Mouse (Mus musculus) forebrain, embryonic 11.5 days (tissue): Measurements from ENCODE around the gene Ezh1. TPM values are rescaled to one million over a fixed set of nuclear protein-coding genes. Genes with fewer than 3 reads are reported as not detected.

Experiments used
- ATAC-seq: fragments of 200-750 bp; cut with Nextera tagmentation; replicated peaks from 2 replicates; pipeline ENCODE4 v1.8.0; 2017; ENCODE audit warnings: moderate TSS enrichment; ENCODE audit not compliant: low FRiP score
- DNase-seq: peaks from one replicate; pipeline ENCODE4 v3.0.0-alpha.2; 2017; ENCODE audit warnings: low spot score
- H3K27ac ChIP-seq: fragments of 300-500 bp; sonication (generic); 2 replicates; pipeline ENCODE4 v1.5.1; 2014; ENCODE audit warnings: low read depth, low read length
- H3K27me3 ChIP-seq: fragments of 300-500 bp; sonication (generic); 2 replicates; pipeline ENCODE4 v1.6.1; 2014; ENCODE audit warnings: mild to moderate bottlenecking, low read length, mixed read lengths; ENCODE audit not compliant: control insufficient read depth, insufficient read depth
- H3K36me3 ChIP-seq: fragments of 300-500 bp; sonication (generic); 2 replicates; pipeline ENCODE4 v1.6.1; 2014; ENCODE audit warnings: mild to moderate bottlenecking, low read length, moderate library complexity, mixed read lengths; ENCODE audit not compliant: control insufficient read depth, insufficient read depth
- H3K4me1 ChIP-seq: fragments of 300-500 bp; sonication (generic); replicated peaks from 2 replicates; pipeline ENCODE4 v1.6.1; 2014; ENCODE audit warnings: low read length, mixed read lengths; ENCODE audit not compliant: control insufficient read depth, insufficient read depth
- H3K4me2 ChIP-seq: fragments of 300-500 bp; sonication (generic); 2 replicates; pipeline ENCODE4 v1.6.1; 2014; ENCODE audit warnings: low read depth, mild to moderate bottlenecking, low read length, moderate library complexity, mixed read lengths; ENCODE audit not compliant: severe bottlenecking
- H3K4me3 ChIP-seq: fragments of 300-500 bp; sonication (generic); 2 replicates; pipeline ENCODE4 v1.5.1; 2014; ENCODE audit warnings: low read depth, low read length
- H3K9ac ChIP-seq: fragments of 300-500 bp; sonication (generic); 2 replicates; pipeline ENCODE4 v1.6.1; 2014; ENCODE audit warnings: low read length
- H3K9me3 ChIP-seq: fragments of 300-500 bp; sonication (generic); 2 replicates; pipeline ENCODE4 v1.6.1; 2016; ENCODE audit warnings: low read length, mixed read lengths; ENCODE audit not compliant: control insufficient read depth
- WGBS: fragments of 180-500 bp; shearing (Covaris S2); extraction: QIAGEN DNeasy Blood & Tissue Kit; methylation state at CpG from one replicate; pipeline ENCODE4 v1.1.7; 2014; 5-methylcytosine and 5-hydroxymethylcytosine counted together
- polyA plus RNA-seq: library from polyadenylated mRNA; unstranded; fragments of >200 nt; fragmentation: Nextera tagmentation; extraction: Ambion mirVana; gene quantifications from 2 replicates; pipeline ENCODE4 v1.2.1, GENCODE M21; 2014

Ezh1 gene
- polyA plus RNA-seq, 1 experiment from 2014 or later = 12.8 TPM

DNA sequence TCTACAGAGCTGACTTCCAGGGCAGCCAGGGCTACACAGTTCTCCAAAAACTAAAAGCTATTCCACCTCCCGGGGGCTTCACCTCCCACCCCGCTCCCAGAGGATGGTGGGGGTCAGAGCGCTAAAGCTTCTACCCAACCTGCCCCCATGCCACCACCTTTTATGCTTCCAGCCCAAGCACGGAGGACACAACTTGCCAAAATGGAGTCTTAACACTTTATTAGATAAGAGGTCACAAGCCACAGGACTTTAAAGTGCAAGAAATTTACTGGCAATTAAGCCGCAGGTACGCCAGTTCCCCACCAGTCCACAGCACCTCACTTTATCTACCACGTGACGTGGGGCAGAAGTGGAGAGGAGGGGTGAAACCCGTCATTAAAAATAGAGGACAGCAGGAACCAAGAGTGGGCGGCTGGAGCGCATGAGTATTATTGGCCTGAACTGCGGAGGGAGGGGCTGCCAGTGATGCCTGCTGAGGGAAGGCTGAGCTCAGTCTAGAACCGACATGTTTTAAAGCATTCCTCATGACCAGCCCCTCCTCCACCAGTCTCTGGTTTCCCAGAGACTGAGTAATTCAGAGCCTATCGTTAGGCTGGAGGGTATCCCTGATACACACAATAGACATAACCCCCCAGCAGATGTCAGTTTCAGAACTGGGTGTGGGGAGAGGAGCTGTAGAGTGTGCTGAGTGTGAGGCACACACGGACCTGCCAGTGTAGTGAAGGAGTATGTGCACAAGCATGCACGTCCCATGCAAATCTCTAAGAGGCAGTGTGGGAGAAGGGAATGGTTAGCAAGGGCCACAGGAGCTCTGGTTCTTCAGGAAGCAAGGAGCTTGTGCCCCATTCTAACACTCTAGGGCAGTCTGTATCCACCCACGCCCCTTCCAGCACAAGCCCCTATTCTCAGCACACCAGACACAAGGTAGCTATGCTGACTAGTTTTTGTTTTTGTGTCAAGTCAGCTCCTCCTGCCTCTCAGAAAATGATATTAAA is 35.1 kb downstream of the Ezh1 start:
- no peak overlapping the region for H3K4me2 ChIP-seq
- no peak overlapping the region for H3K27ac ChIP-seq
- no peaks in the 10 kb centered on the region for H3K36me3 ChIP-seq
- no peak overlapping the region for H3K9ac ChIP-seq
- DNase-seq (no peak), ATAC-seq (no peak)
- H3K4me1 ChIP-seq = peaks cover 9% of the 10 kb centered on the region; the same call in 1 of the 2 replicates
- WGBS = 57% methylated on average over 17 of the region's 17 CpGs
- no peaks in the 10 kb centered on the region for H3K9me3 ChIP-seq
- H3K27me3 ChIP-seq = no peaks in the 10 kb centered on the region
- no peak overlapping the region for H3K4me3 ChIP-seq

DNA sequence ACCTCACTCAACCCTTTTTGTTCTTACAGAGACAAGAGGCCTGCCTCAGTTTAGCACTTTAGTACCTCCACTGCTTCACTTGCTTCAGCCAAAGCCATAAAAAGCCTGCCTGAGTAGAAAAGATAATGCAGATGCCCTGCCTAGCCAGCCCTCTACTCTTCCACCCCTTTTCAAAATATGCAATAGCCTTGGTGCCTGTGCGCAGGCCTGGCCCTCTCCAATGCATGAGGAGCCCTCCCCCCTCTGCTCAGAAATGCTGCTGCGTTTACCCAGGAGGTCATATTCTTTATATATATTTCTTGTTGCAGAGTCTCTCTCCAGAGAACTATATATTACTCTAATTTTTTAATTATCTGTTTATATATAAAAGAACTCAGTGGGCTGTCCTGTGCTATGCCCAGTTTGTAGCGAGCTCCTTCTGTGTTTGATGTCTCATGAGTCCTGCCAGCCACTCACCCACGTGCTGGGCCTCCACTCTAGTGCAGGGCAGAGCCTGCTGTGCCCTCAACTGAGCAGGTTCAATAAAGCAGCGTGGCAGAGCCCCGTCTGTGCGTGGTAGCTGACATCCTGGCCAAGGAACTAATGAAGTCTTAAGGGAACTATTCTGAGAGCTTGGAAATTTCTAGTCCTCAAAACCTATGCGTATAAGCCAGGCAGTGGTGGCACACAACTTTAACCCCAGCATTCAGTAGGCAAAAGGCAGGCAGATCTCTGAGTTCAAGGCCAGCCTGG is 35.9 kb downstream of the Ezh1 start:
- no peaks in the 10 kb centered on the region for H3K9me3 ChIP-seq
- no peak overlapping the region for H3K9ac ChIP-seq
- no peak overlapping the region for H3K4me2 ChIP-seq
- H3K27me3 ChIP-seq = no peaks in the 10 kb centered on the region
- H3K4me1 ChIP-seq = peaks cover 9% of the 10 kb centered on the region; the same call in 1 of the 2 replicates
- WGBS = 52% methylated on average over 8 of the region's 8 CpGs
- no peaks in the 10 kb centered on the region for H3K36me3 ChIP-seq
- ATAC-seq = no peak
- H3K27ac ChIP-seq = peak overlapping the region; percentile 14; the same call in 1 of the 2 replicates
- H3K4me3 ChIP-seq = no peak overlapping the region
- DNase-seq = no peak

DNA sequence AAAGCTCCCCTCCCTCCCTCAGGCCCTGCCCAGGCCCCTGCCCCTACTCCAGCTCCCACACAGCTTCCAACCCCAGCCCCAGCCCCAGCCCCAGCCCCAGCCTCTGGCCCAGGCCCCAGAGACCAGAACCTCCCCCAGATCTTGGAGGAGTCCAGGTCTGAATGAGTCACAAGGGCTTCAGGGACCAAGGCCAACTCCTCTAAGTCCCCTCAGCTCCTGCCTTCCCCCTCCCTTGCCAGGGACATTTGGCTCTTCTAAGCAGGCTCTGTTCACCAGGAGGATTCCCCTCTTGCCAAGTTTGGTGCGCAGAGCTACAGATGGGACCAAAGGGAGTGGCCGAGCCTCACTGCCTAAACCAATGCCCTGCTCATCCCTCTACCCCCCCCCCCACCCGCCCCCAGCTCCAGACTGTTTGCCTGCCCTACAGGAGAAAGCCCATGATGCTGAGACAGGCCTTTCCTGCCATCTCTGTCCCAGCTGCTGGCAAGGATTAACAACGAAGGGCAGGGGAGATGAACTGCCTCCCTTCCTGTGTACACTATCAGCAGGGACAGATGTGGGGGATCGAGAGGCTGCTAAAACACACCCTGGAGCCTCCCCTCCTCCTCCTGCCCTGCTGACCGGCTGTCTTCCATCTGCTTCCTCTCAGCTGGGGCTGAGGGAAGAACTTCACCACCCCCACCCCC is 36.6 kb downstream of the Ezh1 start:
- no peaks in the 10 kb centered on the region for H3K36me3 ChIP-seq
- H3K4me2 ChIP-seq = no peak overlapping the region
- H3K4me1 ChIP-seq = peaks cover 9% of the 10 kb centered on the region; the same call in 1 of the 2 replicates
- H3K27ac ChIP-seq = peak overlapping the region; percentile 14; the same call in 1 of the 2 replicates
- 21% methylated on average over 6 of the region's 6 CpGs for WGBS
- no peaks in the 10 kb centered on the region for H3K27me3 ChIP-seq
- H3K9ac ChIP-seq = no peak overlapping the region
- ATAC-seq (peak; percentile 39; the same call in 1 of the 2 replicates), DNase-seq (peak; percentile 68)
- no peaks in the 10 kb centered on the region for H3K9me3 ChIP-seq
- H3K4me3 ChIP-seq = no peak overlapping the region

DNA sequence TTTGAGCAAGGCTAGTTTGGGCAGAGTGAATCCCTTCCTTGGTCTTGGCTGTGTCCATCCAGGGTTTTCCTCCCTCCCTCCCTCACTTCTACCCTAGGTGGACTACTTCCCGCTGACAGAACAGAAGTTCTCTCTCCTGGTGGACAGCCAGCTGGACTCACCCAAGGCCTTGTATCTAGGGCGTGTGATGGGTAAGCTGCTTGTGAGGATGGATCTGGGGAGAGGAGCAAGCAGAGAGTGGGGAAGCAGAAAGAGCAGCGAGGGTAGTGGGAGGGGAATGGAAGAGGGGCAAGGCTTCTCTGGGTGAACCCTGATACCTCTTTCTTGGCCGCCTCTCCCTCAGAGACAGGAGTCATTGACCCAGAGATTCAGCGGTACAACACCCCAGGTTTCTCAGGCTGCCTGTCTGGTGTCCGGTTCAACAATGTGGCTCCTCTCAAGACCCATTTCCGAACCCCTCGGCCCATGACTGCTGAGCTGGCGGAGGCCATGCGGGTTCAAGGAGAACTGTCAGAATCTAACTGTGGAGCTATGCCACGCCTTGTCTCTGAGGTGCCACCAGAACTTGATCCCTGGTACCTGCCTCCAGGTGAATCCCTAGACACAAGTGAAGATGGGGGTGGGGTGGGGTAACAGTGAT is 38.0 kb downstream of the Ezh1 start:
- no peak for DNase-seq
- Histone ChIP-seq H3K36me3 (no peaks in the 10 kb centered on the region), H3K9ac (no peak overlapping the region), H3K27ac (no peak overlapping the region), H3K4me1 (peaks cover 9% of the 10 kb centered on the region; the same call in 1 of the 2 replicates), H3K27me3 (no peaks in the 10 kb centered on the region), H3K9me3 (no peaks in the 10 kb centered on the region), H3K4me2 (no peak overlapping the region), H3K4me3 (no peak overlapping the region)
- 89% methylated on average over 11 of the region's 11 CpGs for WGBS
- no peak for ATAC-seq

DNA sequence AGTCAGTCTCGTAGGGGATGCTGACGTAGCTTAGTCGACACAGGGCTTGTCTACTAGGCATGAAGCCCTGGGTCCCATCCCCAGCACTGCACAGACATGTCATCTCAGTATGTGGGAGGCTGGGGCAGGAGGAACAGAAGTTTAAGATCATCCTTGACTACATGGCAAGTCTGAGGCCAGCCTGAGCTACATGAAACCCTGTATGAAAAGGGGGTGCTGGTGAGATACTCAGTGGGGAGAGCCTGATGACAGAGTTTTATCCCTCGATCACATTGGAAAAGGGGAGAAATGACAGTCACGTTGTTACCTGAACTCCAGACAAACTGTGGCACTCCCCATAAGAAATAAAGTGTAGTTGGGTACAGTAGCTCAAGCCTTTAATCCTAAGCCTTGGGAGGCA is 38.7 kb downstream of the Ezh1 start:
- DNase-seq = no peak

DNA sequence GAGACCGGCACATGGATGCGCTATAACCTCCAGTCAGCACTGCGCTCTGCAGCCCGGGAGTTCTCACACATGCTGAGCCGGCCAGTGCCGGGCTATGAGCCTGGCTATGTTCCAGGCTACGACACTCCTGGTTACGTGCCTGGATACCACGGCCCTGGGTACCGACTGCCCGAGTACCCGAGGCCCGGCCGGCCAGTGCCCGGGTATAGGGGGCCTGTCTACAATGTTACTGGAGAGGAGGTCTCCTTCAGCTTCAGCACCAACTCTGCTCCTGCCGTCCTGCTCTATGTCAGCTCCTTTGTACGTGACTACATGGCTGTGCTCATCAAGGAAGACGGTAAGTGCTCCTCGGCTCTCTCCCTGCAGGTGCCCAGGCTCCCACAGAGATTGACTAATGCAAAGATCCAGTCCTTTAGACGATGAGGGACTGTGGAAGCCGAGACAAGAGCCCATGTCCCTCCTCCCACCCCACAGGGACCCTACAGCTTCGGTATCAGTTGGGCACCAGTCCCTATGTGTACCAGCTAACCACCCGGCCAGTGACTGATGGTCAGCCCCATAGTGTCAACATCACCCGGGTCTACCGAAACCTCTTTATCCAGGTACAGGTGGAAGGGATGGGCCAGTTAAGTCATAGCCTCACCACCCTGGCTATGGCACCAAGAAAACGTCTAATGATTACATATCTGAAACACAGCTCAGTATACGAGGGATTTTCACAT is 39.6 kb downstream of the Ezh1 start:
- DNase-seq = no peak

More for the DNA sequence above, 38.7 kb downstream of the Ezh1 start:
- Histone ChIP-seq H3K9ac (no peak overlapping the region), H3K4me2 (no peak overlapping the region), H3K36me3 (no peaks in the 10 kb centered on the region), H3K4me1 (peaks cover 9% of the 10 kb centered on the region; the same call in 1 of the 2 replicates), H3K9me3 (no peaks in the 10 kb centered on the region), H3K27me3 (no peaks in the 10 kb centered on the region), H3K4me3 (no peak overlapping the region), H3K27ac (no peak overlapping the region)
- no peak for ATAC-seq
- 94% methylated on average over 5 of the region's 5 CpGs for WGBS

DNA sequence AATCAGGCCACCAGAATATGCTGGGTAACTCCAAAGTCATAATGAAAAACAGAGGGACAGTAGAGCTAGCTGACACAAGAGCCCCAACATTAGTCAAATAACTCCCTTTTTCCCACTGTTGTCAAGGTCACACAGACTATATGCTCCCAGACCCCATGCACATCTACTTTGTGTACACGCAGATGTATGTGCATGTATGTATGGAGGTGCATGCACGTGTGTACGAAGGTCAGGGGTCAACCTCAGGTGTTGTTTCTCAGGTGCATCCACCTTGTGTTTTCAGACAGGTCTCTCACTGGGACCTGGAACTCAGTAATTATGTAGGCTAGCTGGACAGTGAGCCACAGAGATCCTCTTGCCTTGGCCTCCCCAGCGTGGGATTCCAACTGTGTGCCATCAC is 40.8 kb downstream of the Ezh1 start:
- DNase-seq = no peak
- H3K4me2 ChIP-seq = no peak overlapping the region
- 93% methylated on average over 4 of the region's 4 CpGs for WGBS
- no peak overlapping the region for H3K4me3 ChIP-seq
- H3K4me1 ChIP-seq = peaks cover 5% of the 10 kb centered on the region; the same call in 1 of the 2 replicates
- peaks cover under 1% of the 10 kb centered on the region; the same call in 1 of the 2 replicates for H3K27me3 ChIP-seq
- H3K9me3 ChIP-seq = no peaks in the 10 kb centered on the region
- H3K36me3 ChIP-seq = no peaks in the 10 kb centered on the region
- no peak overlapping the region for H3K9ac ChIP-seq
- no peak for ATAC-seq
- H3K27ac ChIP-seq = no peak overlapping the region

More for the DNA sequence above, 39.6 kb downstream of the Ezh1 start:
- Histone ChIP-seq H3K4me1 (peaks cover 8% of the 10 kb centered on the region; the same call in 1 of the 2 replicates), H3K27me3 (no peaks in the 10 kb centered on the region), H3K9me3 (no peaks in the 10 kb centered on the region), H3K4me2 (no peak overlapping the region), H3K4me3 (no peak overlapping the region), H3K27ac (no peak overlapping the region), H3K36me3 (no peaks in the 10 kb centered on the region), H3K9ac (no peak overlapping the region)
- no peak for ATAC-seq
- 89% methylated on average over 27 of the region's 27 CpGs for WGBS
